Mouse (Mus musculus) adrenal gland, postnatal 14 days (tissue): ENCODE data around the gene Slc16a4. TPM values are rescaled to one million over a fixed set of nuclear protein-coding genes. Genes with fewer than 3 reads are reported as not detected.
"Not testable (repeated sequence)": the region's sequence is repeated elsewhere in the genome, so short reads cannot be mapped to it uniquely, and the experiment has no call there.

Source experiments
- DNase-seq: peaks from one replicate; pipeline ENCODE4 v3.0.0; 2021; ENCODE audit warnings: mixed read lengths
- total RNA-seq: library from RNA; stranded (reverse); gene quantifications from 2 replicates; pipeline ENCODE4 v1.2.3, GENCODE M21; 2021

The Slc16a4 gene
- total RNA-seq, 1 experiment from 2014 or later: 0.44 TPM

DNA sequence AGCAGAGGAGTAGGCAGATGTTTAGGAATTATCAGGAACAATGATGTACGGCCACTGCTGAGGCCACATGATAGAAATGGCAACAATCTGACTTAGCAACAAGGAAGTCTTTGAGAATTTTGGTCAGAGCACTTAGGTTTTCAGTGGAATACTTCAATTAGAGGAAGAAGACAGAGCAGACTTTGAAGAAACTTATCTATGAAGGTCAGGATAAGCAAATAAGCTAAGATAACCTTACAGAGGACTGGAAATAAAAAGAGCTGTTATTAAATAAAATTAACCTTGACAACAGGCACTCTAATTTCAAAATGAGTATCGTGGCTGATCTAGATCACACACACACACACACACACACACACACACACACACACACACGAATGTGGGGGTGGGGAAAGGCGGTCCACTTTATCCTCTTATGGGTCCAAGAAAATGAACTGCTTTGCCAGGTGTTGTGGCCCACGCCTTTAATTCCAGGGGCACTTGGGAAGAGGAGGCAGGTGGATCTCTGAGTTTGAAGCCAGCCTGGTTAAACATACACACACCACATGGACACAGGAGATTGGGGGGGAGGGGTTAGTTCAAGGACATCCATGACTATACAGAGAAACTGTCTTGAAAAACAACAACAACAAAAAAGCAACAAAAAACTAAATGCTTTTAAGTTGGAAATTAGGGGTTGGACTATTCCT lies 4.8 kb downstream of the Slc16a4 start:
- no peak for DNase-seq

GRCm38 (mm10) chr3:107296917-107297316 lies 5.9 kb downstream of the Slc16a4 start:
- DNase-seq: not testable (repeated sequence)

- no peak for DNase-seq
Observed at GRCm38 (mm10) chr3:107317338-107317737, 26.3 kb downstream of the Slc16a4 start.

GRCm38 (mm10) chr3:107321141-107321540 lies 30.1 kb downstream of the Slc16a4 start:
- DNase-seq: peak; percentile 51

GRCm38 (mm10) chr3:107321776-107322175 lies 30.7 kb downstream of the Slc16a4 start:
- DNase-seq: no peak

DNA sequence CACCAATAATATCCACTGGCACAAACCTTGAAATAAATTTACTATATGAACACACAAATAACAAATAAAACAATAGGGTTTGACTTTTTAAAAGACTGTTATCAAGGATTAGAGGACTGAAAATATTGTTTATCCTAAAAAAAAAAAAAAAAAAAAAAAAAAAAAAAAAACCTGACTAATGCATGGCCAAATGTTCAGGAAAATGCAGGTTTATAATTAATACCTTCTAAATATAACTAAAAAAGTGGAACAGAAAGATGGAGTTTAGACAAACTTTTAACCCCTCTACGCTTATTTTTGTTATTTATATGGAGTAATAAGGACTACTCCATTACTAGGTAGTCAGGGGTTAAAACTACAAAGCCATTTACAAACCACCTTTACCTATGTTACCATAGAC lies 35.4 kb downstream of the Slc16a4 start:
- no peak for DNase-seq

DNA sequence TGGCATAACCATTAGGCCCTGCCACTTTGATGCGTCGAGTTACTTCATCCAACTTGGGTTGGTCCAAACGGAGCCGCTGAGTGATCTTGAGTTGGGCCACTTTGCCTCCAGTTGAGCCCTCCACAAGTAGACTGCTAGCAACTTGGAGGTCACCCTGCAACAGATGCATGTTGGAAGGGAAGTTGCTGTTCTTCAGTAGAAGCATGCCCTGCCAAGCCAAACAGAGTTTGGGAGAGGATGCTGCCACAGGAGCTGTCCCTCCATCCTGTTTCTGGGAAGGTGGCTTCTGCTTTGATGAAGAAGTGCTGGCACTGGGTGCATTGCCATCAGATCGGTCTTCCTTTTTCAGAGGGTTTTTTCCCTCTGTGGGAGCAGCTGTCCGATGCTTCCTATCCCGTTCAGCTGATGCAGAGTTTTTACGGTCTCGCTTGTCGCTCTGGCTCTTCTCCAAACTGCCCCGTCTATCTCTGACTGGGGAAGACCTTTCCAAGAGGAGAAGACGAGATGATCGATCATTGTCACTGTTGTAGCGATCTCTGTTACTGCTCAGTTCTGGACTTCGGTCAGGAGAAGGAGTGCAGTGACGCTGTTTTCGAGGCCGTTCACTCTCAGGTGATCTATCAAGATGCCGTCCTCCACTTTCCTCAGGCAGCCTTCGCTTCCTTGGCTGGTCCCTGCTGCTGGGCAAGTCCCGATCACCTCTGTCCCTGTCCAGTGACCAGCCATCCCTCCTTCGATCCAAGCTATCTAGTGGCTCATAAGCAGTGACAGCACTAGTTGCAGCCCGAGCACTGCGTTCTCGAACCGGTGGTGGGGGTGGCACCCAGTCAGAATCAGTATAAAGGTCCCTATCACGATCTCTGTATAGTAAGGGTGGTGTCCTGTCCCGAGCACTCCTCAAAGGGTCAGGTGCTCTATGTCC lies 39.7 kb downstream of the Slc16a4 start:
- DNase-seq: peak; percentile 47

GRCm38 (mm10) chr3:107331746-107332126 lies 40.7 kb downstream of the Slc16a4 start:
- no peak for DNase-seq

DNA sequence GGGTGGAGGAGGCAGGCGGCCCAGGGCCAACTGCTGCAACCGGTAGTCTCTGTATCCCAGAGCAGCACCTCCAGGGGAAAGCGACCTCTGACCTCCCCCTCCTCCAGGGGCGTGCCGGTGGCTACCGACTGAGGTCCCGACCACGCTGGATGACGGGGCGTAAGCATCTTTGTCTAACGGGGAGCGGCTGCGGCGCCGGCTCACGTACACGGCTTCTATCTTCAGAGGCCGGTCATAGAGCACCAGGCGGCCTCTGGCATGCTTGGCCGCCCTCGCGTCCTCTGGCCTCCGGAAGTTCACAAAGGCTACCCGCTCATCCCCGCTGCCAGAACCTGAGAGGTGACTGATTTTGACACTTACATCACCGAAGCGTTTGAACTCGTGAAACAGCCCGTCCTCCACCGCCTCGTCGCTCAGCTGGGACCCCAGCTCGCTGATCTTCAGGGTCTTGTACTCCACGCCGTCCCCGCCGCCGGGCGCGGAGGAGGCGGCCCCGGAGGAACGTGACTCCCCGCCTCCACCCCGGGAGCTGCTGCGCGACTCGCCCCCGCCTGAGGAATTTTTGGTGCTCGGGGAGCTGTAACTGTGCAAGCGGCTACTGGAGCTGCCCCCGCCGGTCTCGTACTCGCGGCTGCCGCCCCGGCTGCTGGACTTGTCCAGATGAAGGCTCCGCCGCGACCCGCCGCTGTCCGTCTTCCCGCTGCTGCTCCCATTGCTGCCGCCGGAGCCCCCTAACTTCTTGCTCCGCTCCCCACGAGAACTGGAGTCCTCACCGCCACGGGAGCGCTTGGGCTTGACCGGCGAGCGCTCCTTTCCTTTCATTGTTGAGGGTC lies 41.3 kb downstream of the Slc16a4 start:
- DNase-seq: peak; percentile 78

- peak; percentile 96 for DNase-seq
Observed at GRCm38 (mm10) chr3:107332960-107333380, 41.9 kb downstream of the Slc16a4 start.

GRCm38 (mm10) chr3:107333381-107334201 lies 42.6 kb downstream of the Slc16a4 start, which contains the start of gene Rbm15:
TSS of gene Rbm15 (minus strand) at chr3:107333673.
- peak; percentile 97 for DNase-seq

DNA sequence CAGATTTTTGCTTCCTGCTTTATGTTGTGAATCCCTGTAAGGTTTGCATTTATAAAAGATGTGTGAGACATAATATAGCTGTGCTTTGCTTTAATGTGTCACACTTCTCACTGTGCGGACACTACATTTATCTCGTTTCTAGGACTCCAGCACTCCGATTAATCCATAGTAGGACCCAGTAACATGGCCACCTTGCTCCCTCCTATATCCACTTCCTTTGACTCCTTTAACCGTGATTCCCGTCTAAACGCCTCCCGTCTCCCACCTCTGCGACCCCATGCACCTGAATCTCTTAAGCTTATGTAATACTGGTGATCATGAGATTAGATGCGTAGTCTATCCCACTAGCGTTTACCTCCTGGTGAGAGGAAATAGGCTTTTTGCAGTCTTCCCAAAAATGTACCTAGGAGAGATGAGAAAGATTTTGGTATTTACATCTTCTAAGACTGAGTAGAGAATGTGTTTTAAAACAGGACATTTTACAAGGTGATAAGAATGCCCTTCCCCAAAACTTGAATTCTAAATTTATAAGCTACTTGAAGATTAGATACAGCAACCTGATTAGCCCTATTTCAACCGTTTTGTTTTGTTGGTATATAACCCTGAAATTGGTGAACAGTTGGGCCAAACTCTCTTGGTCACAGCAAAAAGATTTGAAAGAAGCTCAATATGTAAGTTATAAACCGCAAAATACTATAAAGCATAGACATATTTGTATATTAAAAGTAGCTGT lies 43.3 kb downstream of the Slc16a4 start:
- no peak for DNase-seq

DNA sequence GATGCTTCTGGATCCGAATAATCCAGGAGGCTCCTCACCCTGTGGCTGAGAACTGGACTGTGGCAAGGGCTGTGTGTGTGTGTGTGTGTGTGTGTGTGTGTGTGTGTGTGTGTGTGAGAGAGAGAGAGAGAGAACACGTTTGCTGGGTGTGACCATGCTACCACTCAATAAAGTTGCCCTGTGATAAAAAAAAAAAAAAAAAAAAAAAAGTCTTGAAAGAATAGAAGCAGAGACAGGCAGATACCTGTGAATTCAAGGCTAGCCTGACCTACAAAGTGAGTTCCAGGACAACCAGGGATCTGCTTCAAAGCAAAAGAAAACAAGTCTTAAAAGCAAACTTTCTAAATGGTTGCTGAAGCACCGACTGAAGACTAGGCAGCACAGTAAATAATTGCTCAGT lies 52.9 kb downstream of the Slc16a4 start:
- no peak for DNase-seq

- peak; percentile 43 for DNase-seq
Observed at GRCm38 (mm10) chr3:107345033-107345725, 54.1 kb downstream of the Slc16a4 start.

- peak; percentile 68 for DNase-seq
Observed at GRCm38 (mm10) chr3:107349006-107349405, 58.0 kb downstream of the Slc16a4 start.

DNA sequence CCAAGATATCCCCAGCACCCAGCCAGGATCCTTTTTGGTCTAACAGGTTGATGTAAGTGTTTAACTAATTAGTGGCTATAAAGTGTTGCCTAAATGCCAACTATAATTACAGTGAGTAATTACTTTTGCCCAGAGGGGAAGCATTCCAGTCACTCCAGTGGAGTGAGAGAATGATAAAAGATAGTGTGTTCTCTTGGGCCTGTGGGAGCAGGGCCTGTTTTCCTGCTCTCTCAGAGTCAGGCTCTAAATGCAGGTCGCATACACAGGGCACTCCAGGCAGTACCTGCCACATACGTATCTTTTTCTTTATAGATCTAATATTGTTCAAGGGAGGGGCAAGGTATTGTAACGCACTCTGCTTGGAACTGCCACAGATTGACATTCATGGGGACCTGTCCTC lies 60.7 kb downstream of the Slc16a4 start:
- DNase-seq: no peak

DNA sequence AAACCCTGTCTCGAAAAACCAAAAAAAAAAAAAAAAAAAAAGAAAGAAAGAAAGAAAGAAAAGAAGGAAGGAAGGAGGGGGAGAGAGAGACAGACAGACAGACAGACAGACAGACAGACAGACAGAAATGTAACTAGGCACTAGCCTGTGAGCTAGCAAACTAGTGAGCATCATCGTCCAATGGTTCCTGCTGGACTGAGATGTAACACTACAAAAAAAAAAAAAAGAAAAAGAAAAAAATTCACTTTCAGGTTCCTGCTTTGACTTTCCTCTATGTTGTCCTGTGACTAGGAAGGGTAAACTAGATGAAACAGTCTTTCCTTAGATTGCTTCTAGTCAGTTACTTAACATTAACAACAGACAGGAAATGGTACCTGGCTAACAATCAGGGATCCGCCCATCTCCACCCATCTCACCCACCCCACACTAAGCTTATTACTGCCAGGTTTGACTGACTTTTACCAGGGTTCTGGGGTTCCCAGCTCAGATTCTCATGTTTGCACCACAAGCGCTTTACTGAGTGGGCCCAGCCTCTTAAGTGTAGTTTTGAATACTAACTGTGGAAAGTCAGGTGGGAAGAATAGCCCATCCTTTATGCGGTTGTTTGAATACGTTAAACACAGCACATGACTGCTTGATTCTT lies 64.7 kb downstream of the Slc16a4 start:
- DNase-seq: no peak

GRCm38 (mm10) chr3:107356964-107357441 lies 66.0 kb downstream of the Slc16a4 start:
- DNase-seq: peak; percentile 92

GRCm38 (mm10) chr3:107357700-107358234 lies 66.7 kb downstream of the Slc16a4 start:
- no peak for DNase-seq
